Mouse (Mus musculus): ENCODE data around the gene Nr0b2. TPM values are rescaled to one million over a fixed set of nuclear protein-coding genes. Genes with fewer than 3 reads are reported as not detected.
A peak's percentile ranks its signal among the peaks of the same experiment; 100 is the strongest.
"Not testable (repeated sequence)": the region's sequence is repeated elsewhere in the genome, so short reads cannot be mapped to it uniquely, and the experiment has no call there.

Nr0b2 gene
- polyA plus RNA-seq (2012; rRNA removed), result 2.1 and 2.6 TPM in 2 replicates

GRCm38 (mm10) chr4:133552768-133553447 lies at the start of gene Nr0b2:
Nr0b2 (plus strand) TSS chr4:133553376.
- Histone ChIP-seq H3K27me3 (ENCODE audit: control insufficient read depth, insufficient read depth, low read length) (no peaks in the 10 kb centered on the region), H3K4me1 (ENCODE audit: control insufficient read depth, insufficient read depth, low read length) (peaks cover 3% of the 10 kb centered on the region), H3K27ac (ENCODE audit: insufficient read depth, low read length) (peak within 1 kb of the TSS; percentile 34; the same call in 1 of the 2 replicates), H3K4me3 (replicated peaks; ENCODE audit: insufficient read depth, low read depth, low read length) (peak within 1 kb of the TSS; percentile 15)
- 52% methylated on average over 10 of the region's 10 CpGs for WGBS
- TF ChIP-seq POLR2A (IDR thresholded peaks at IDR 0.05; ENCODE audit: borderline replicate concordance, insufficient read depth, low read length) (no peak), CTCF (IDR thresholded peaks at IDR 0.05; ENCODE audit: borderline replicate concordance, insufficient read depth, low read depth, low read length) (no peak)
- no peak for DNase-seq

- H3K4me3 ChIP-seq (replicated peaks; ENCODE audit: insufficient read depth, low read depth, low read length), result no peak overlapping the region
- TF ChIP-seq POLR2A (IDR thresholded peaks at IDR 0.05; ENCODE audit: borderline replicate concordance, insufficient read depth, low read length) (no peak), CTCF (IDR thresholded peaks at IDR 0.05; ENCODE audit: borderline replicate concordance, insufficient read depth, low read depth, low read length) (no peak)
- H3K27ac ChIP-seq (ENCODE audit: insufficient read depth, low read length), result no peak overlapping the region
- H3K27me3 ChIP-seq (ENCODE audit: control insufficient read depth, insufficient read depth, low read length), result no peaks in the 10 kb centered on the region
- H3K4me1 ChIP-seq (ENCODE audit: control insufficient read depth, insufficient read depth, low read length), result peaks cover 10% of the 10 kb centered on the region
- 48% methylated on average over 5 of the region's 5 CpGs for WGBS
- no peak for DNase-seq
These were observed 48.9 kb upstream of the Nr0b2 start for GRCm38 (mm10) chr4:133504300-133504699.

- no peak for DNase-seq
- no peaks in the 10 kb centered on the region for H3K27me3 ChIP-seq (ENCODE audit: control insufficient read depth, insufficient read depth, low read length)
- no peak overlapping the region for H3K4me3 ChIP-seq (replicated peaks; ENCODE audit: insufficient read depth, low read depth, low read length)
- no peak for TF ChIP-seq POLR2A (IDR thresholded peaks at IDR 0.05; ENCODE audit: borderline replicate concordance, insufficient read depth, low read length)
- TF ChIP-seq CTCF (IDR thresholded peaks at IDR 0.05; ENCODE audit: borderline replicate concordance, insufficient read depth, low read depth, low read length), result no peak
- H3K27ac ChIP-seq (ENCODE audit: insufficient read depth, low read length), result no peak overlapping the region
- 63% methylated on average over 9 of the region's 9 CpGs for WGBS
- H3K4me1 ChIP-seq (ENCODE audit: control insufficient read depth, insufficient read depth, low read length), result peaks cover 10% of the 10 kb centered on the region
These were observed 48.3 kb upstream of the Nr0b2 start for GRCm38 (mm10) chr4:133504755-133505485.

DNA sequence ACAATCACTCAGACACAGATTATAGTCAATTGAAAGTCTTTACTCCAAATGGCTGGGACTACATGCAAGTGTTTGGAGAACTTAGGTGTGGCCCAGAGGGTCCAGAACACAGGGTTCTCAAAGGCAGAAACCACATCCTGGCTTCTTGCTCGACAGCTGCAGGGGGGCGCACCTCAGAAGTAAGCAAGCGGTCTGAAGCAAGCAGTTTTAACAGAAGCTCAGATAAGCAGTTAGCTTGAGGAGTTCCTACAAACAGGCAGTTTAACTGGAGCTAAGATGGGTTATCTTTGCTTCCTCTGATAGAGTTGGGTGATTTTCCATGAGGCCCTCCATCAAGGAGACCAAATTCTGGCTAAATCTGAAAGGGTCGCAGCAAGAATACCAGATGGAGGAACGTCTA lies 46.6 kb upstream of the Nr0b2 start:
- TF ChIP-seq CTCF (IDR thresholded peaks at IDR 0.05; ENCODE audit: borderline replicate concordance, insufficient read depth, low read depth, low read length) (no peak), POLR2A (IDR thresholded peaks at IDR 0.05; ENCODE audit: borderline replicate concordance, insufficient read depth, low read length) (no peak)
- DNase-seq, result no peak
- Histone ChIP-seq H3K4me1 (ENCODE audit: control insufficient read depth, insufficient read depth, low read length) (peaks cover 17% of the 10 kb centered on the region), H3K4me3 (replicated peaks; ENCODE audit: insufficient read depth, low read depth, low read length) (no peak overlapping the region), H3K27me3 (ENCODE audit: control insufficient read depth, insufficient read depth, low read length) (no peaks in the 10 kb centered on the region), H3K27ac (ENCODE audit: insufficient read depth, low read length) (no peak overlapping the region)
- WGBS, result 88% methylated on average over 5 of the region's 5 CpGs

DNA sequence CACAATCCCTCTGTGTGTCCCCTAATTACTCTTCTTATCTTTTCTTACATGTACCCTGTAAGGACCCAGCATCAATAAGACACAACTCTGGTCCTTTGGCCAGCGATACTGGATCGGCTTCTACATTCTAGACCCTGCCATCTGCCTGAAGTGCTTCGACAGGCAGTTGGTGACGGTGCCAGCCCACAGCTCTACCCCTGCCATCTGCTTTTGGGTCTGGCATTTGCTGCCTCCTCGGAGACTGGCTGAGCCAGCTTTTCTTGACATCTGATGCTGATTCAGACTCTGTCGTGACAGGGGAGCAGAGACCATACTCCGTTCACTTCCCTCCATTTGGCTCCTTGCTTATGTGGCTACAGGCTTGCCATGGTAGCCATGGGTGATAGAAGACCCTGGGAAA lies 44.2 kb upstream of the Nr0b2 start:
- peak overlapping the region; percentile 68; the same call in 1 of the 2 replicates for H3K27ac ChIP-seq (ENCODE audit: insufficient read depth, low read length)
- H3K27me3 ChIP-seq (ENCODE audit: control insufficient read depth, insufficient read depth, low read length), result no peaks in the 10 kb centered on the region
- DNase-seq, result peak; percentile 75 to 89
- H3K4me3 ChIP-seq (replicated peaks; ENCODE audit: insufficient read depth, low read depth, low read length), result no peak overlapping the region
- no peak for TF ChIP-seq CTCF (IDR thresholded peaks at IDR 0.05; ENCODE audit: borderline replicate concordance, insufficient read depth, low read depth, low read length)
- TF ChIP-seq POLR2A (IDR thresholded peaks at IDR 0.05; ENCODE audit: borderline replicate concordance, insufficient read depth, low read length), result no peak
- H3K4me1 ChIP-seq (ENCODE audit: control insufficient read depth, insufficient read depth, low read length), result peaks cover 17% of the 10 kb centered on the region
- 3% methylated on average over 7 of the region's 7 CpGs for WGBS

DNA sequence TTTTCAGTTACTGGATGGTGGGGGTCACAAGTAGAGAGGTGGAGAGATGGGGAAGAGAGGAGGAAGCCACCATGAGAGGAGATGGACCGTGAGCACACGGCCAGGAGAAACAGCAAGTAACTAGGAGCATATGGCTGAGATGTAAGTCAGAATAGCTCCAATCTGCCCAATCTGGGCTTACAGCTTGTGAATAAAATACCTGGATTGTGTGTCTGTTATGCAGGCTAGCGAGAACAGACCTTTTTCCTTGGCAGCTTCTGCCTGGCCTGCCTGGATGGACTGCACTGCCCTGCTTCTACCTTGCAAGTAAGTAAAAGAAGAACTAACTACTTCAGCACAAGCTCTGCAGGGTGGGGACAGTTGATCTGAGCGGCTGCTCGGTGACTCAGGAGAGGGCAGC lies 42.1 kb upstream of the Nr0b2 start:
- no peaks in the 10 kb centered on the region for H3K27me3 ChIP-seq (ENCODE audit: control insufficient read depth, insufficient read depth, low read length)
- H3K4me3 ChIP-seq (replicated peaks; ENCODE audit: insufficient read depth, low read depth, low read length), result no peak overlapping the region
- DNase-seq, result peak in 1 of 2 experiments; percentile 74
- peak overlapping the region; percentile 19; the same call in 1 of the 2 replicates for H3K27ac ChIP-seq (ENCODE audit: insufficient read depth, low read length)
- peaks cover 17% of the 10 kb centered on the region for H3K4me1 ChIP-seq (ENCODE audit: control insufficient read depth, insufficient read depth, low read length)
- TF ChIP-seq POLR2A (IDR thresholded peaks at IDR 0.05; ENCODE audit: borderline replicate concordance, insufficient read depth, low read length) (no peak), CTCF (IDR thresholded peaks at IDR 0.05; ENCODE audit: borderline replicate concordance, insufficient read depth, low read depth, low read length) (no peak)
- WGBS, result 22% methylated on average over 5 of the region's 5 CpGs

DNA sequence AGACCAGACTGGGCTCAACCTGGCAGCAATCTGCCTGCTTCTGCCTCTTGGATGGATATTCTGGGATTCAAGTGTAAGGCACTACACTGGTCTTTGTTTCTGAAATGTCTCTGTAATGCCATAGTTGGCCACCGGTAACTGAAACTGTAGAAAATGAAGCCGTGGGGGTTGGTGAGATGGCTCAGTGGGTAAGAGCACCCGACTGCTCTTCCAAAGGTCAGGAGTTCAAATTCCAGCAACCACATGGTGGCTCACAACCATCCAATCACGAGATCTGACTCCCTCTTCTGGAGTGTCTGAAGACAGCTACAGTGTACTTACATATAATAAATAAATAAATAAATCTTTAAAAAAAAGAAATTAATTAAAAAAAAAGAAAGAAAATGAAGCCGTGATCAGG lies 40.7 kb upstream of the Nr0b2 start:
- WGBS, result 45% methylated on average over 5 of the region's 5 CpGs
- not testable (repeated sequence) for DNase-seq; H3K4me3 ChIP-seq (replicated peaks; ENCODE audit: insufficient read depth, low read depth, low read length); H3K27ac ChIP-seq (ENCODE audit: insufficient read depth, low read length); H3K27me3 ChIP-seq (ENCODE audit: control insufficient read depth, insufficient read depth, low read length)
- peaks cover 17% of the 10 kb centered on the region for H3K4me1 ChIP-seq (ENCODE audit: control insufficient read depth, insufficient read depth, low read length)

DNA sequence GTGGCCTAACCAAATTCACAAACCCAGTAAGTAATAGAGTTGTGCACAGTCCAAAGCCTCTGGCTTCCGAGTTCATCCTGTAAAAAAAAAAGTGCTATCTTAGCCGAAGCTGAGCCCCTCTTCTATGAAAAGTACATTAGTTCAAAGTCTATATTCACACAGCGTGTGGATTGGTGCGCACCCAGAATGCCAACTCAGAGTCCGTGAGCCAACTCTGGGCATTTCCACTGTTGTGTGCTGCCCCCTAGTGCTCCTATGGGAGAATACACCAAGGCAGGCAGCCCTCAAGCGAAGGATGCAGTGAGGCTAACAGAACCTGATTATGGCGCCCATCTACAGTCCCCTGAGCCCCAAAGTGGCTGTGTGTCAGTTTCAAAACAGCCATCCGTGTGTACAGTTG lies 40.2 kb upstream of the Nr0b2 start:
- TF ChIP-seq POLR2A (IDR thresholded peaks at IDR 0.05; ENCODE audit: borderline replicate concordance, insufficient read depth, low read length) (no peak), CTCF (IDR thresholded peaks at IDR 0.05; ENCODE audit: borderline replicate concordance, insufficient read depth, low read depth, low read length) (peak; percentile 95)
- DNase-seq, result peak; percentile 82 to 90
- H3K27me3 ChIP-seq (ENCODE audit: control insufficient read depth, insufficient read depth, low read length), result no peaks in the 10 kb centered on the region
- no peak overlapping the region for H3K4me3 ChIP-seq (replicated peaks; ENCODE audit: insufficient read depth, low read depth, low read length)
- 3% methylated on average over 8 of the region's 8 CpGs for WGBS
- no peak overlapping the region for H3K27ac ChIP-seq (ENCODE audit: insufficient read depth, low read length)
- peaks cover 16% of the 10 kb centered on the region for H3K4me1 ChIP-seq (ENCODE audit: control insufficient read depth, insufficient read depth, low read length)

Data from cerebellum, adult 2 months (tissue).